Mouse (Mus musculus): ENCODE measurements around the gene Nhej1. TPM values are rescaled to one million over a fixed set of nuclear protein-coding genes. Genes with fewer than 3 reads are reported as not detected.

The Nhej1 gene
- 6.0 TPM for polyA plus RNA-seq (2014; fragmentation: Illumina TruSeq; extraction: RNeasy Lipid Tissue Mini Kit (QIAGEN cat#74804); ENCODE audit: low read depth, low replicate concordance)

DNA sequence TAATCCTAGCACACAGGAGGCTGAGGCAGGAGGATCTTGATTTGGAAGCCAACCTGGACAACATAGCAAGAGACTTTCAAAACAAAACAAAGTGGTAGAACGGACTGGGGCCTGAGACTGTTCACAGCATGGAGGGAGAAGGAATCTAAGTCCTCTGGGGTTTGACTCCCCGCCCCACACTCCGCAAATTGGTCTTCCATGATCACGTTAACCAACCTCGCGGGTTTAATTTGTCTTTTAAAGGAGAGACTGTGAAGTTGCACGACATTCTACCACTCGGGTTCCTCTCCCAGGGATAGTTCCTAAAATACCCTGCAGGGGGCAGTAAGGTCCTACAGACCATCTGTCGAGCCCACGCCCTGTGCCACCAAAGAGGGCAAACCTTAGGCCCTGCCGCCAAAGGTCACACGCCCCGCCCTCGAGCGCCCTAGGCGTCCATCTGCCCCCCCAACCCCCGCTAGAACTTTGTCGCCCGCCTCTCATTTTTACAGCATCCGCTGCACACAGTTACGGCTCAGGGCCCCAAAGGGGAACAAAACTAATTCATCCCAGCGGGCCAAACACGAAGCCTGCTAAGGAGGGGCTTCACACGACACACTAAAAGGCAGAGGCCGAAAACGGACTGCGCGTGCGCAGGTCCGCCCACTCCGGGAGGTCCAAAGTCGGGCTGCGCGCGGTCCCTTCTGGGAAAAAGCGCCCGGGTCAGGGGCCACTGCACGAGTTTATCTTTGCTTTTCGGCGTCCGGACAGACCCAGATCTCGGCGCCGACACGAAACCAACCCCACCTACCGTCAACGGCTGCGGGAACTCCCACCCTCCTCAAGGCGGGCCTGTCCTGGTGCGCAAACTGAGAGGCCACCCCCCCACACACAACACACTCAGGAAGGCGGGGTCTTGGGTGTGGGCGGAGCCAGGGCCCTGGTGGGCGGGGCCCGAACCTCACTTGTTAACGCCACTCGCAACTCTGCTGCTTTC, at the start of gene Nhej1:
Gene Nhej1, minus strand, starts transcription at position 855 of the 976 bp plus-strand sequence.

DNA sequence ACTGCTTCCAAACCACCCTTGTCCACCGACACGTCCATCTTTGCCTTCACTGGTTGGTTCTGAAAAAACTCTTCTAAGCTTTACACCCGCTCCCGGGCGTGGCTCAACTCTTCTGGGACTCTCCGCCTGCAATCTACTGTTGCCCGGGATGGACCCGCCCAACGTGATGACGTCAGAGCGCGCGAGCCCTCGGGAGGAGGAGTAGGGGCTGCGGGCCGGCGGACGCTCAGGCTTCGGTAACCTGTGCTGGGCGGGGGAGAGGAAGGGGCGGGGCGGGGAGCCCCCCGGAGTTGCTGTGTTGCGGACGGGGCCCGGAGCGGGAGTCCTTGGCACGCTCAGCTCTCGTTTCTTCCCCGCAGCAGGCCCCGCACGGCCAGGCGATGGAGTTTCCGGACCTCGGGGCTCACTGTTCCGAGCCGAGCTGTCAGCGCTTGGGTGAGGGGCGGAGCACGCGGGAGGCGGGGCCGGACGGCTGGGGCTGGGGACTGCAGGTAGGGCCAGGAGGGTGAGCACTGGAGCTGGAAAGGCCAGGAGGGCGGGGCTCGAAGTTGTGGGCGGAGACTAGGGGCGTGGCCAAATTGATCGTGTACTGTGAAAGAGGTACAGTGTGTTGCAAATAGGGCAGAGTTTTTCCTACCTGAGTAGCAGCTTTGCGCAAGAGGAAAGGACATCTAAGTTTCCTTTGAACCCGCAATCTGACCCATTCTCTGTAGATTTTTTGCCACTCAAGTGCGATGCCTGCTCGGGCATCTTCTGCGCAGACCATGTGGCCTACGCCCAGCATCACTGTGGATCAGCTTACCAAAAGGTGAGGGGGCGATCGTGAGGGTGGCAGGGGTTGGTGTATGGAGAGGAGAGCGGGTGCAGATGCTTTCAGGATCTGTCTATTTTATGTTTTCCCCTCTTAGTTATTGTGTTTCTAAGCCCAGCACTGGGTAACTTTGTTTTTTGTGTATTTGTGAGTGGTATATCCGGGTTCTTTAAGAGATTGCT, 43.8 kb upstream of the Nhej1 start, which contains the start of gene Zfand2b:
Gene Zfand2b, plus strand, starts transcription at position 175 of the 993 bp plus-strand sequence.

DNA sequence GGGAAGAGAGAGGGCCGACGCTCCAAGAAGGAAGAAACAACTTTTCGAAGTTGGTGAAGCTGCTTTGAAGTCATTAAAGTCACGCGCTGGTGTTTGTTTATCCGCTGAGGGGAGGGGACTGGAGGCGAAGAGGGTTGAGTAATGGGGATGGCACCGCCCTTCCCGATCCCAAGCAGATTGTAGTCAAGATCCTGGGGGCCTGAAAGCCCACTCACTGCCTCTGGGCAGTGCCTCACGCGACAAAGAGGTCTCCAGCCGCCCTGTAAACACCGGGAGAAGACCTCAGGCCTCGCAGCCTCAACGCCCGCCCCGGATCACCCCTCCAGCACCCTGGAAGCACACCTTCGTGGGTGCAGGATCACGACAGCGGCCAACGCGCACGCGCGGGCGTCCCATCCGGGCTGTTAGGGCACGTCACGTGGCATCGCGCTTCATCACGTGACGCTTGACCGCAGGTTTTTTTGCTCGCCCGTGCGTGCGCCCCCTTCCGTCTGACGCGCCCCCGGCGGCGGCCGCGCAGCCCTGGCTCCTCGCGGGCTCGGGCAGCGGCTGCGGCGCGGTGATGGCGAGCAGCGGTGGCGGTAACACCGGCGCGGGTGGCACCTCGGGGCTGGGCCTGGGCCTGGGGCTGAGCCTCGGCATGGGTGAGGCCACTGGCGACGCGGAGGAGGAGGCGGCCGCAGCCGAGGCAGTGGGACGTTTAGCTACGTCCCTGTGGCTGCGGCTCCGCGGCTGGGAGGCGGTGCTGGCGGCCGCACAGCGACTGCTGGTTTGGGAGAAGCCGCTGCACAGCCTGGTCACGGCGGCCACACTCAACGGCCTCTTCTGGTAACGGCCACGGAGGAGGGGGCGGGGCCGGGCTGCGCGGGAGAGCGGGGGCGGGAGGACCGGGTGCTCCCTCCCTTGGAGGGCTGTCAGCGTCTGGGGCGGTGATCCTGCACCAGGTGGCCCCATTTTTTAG, 17.6 kb upstream of the Nhej1 start, which contains the start of the genes Cnppd1 and Retreg2:
Gene Cnppd1, minus strand, starts transcription at position 411 of the 961 bp plus-strand sequence.
Gene Retreg2, plus strand, starts transcription at position 478 of the 961 bp plus-strand sequence.

DNA sequence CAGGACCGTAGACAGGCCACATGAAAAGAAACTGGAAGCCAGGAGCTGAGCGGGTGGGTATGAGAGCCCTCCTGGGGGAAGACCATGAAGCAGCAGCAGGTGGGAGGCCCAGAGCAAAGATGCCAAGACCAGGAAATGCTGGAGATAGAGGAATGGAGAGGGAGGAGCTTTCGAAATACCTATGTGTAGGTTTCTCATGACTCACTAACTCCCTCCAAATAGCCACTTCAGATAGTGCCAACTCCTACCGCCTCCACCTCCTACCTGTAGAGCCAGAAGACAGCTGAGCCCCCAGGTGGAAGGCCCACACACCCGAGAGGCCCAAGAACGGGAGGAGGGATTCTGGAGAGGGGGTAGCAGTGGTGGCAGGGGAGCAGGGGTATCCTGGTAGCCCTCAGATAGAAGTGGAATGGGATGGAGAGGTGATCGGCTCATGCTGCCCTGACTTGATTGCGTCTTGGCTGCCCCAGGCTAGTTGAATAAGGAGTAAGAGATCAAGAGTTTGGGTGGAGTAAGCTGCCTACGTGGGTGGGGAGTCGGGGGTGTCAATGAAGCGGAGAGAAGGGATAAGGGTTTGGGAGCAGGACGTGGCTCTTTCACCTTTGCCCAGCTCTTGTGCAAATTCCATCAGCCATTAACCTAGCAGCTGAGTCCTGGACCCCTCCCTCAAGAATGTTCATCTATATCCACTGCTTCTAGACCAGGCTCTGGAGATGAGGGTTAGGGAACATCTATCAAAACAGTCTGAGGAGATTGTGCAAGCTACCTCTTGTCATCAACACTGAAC, 8.6 kb upstream of the Nhej1 start, which contains the start of gene Slc23a3:
Gene Slc23a3, minus strand, starts transcription at position 470 of the 787 bp plus-strand sequence.

DNA sequence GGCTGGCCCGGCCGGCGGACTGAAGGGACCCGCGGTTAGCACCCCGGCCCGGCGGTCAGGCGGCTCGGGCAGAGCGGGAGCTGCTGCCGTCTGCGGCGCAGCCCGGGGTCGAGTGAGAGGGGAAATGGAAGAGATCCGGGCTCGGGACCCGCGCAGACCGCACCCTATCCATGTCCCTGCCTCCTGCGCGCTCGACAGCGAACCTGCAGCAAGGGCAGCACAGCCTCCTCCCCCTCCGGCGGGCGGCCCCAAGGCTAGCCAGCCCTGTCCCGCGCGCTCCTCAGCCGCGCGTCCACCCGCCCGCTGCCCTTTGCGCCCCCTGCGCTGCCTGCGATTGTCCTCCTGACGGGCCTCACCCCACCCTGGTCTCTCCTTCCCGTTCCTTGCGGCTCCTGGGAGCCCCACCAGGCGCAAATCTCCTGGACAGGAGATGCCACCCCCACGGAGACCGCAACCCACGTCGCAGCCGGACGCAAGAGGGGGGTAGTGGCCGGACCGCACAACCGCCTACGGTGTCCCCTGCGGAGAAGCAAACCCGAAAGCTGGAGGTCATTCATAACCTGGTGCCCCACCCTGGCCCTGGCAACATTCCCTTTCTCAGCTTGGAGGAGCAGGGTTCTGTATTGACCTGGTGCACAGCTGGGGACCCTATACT, 173.3 kb downstream of the Nhej1 start, which contains the start of gene Ihh:
Gene Ihh, minus strand, starts transcription at position 117 of the 655 bp plus-strand sequence.

DNA sequence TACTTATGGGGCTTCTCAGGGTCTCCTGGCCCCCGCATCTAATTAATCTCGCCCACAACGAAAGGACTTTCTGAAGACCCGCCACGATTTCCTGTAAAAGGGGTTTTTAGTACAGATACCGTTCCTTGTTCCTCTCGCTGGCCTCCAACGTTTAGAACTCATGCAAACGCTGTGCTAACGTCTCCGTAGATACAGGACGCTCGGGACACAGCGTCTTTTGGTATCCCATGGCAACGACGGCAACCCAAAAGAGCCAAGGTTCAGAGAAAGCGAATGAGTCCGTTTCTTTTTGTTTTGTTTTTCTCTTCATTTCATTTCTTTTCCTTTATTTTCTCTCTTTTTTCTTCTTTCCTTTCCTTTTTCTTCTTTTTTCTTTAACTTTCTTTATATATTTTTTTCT, 189.6 kb downstream of the Nhej1 start, which contains the start of gene Cfap65:
Gene Cfap65, minus strand, starts transcription at position 198 of the 400 bp plus-strand sequence.

Other genes with a start within 250 kb of the Nhej1 start
- not detected for gene Fev, start 239.8 kb downstream of the Nhej1 start, polyA plus RNA-seq (2014; fragmentation: Illumina TruSeq; extraction: RNeasy Lipid Tissue Mini Kit (QIAGEN cat#74804); ENCODE audit: low read depth, low replicate concordance)
- not detected for gene Cryba2, start 232.1 kb downstream of the Nhej1 start, polyA plus RNA-seq (2014; fragmentation: Illumina TruSeq; extraction: RNeasy Lipid Tissue Mini Kit (QIAGEN cat#74804); ENCODE audit: low read depth, low replicate concordance)
- not detected for gene Cfap65, start 189.6 kb downstream of the Nhej1 start, polyA plus RNA-seq (2014; fragmentation: Illumina TruSeq; extraction: RNeasy Lipid Tissue Mini Kit (QIAGEN cat#74804); ENCODE audit: low read depth, low replicate concordance)
- gene Ihh, start 173.5 kb downstream of the Nhej1 start, polyA plus RNA-seq (2014; fragmentation: Illumina TruSeq; extraction: RNeasy Lipid Tissue Mini Kit (QIAGEN cat#74804); ENCODE audit: low read depth, low replicate concordance) = not detected
- 0.92 TPM for gene Slc23a3, start 8.7 kb upstream of the Nhej1 start, polyA plus RNA-seq (2014; fragmentation: Illumina TruSeq; extraction: RNeasy Lipid Tissue Mini Kit (QIAGEN cat#74804); ENCODE audit: low read depth, low replicate concordance)
- gene Cnppd1, start 17.5 kb upstream of the Nhej1 start, polyA plus RNA-seq (2014; fragmentation: Illumina TruSeq; extraction: RNeasy Lipid Tissue Mini Kit (QIAGEN cat#74804); ENCODE audit: low read depth, low replicate concordance) = 31.4 TPM
- 22.9 TPM for gene Retreg2, start 17.6 kb upstream of the Nhej1 start, polyA plus RNA-seq (2014; fragmentation: Illumina TruSeq; extraction: RNeasy Lipid Tissue Mini Kit (QIAGEN cat#74804); ENCODE audit: low read depth, low replicate concordance)
- gene Zfand2b, start 43.4 kb upstream of the Nhej1 start, polyA plus RNA-seq (2014; fragmentation: Illumina TruSeq; extraction: RNeasy Lipid Tissue Mini Kit (QIAGEN cat#74804); ENCODE audit: low read depth, low replicate concordance) = 18.5 TPM
- 19.1 TPM for gene Abcb6, start 55.2 kb upstream of the Nhej1 start, polyA plus RNA-seq (2014; fragmentation: Illumina TruSeq; extraction: RNeasy Lipid Tissue Mini Kit (QIAGEN cat#74804); ENCODE audit: low read depth, low replicate concordance)
- 18.6 TPM for gene Ankzf1, start 67.0 kb upstream of the Nhej1 start, polyA plus RNA-seq (2014; fragmentation: Illumina TruSeq; extraction: RNeasy Lipid Tissue Mini Kit (QIAGEN cat#74804); ENCODE audit: low read depth, low replicate concordance)
- gene Atg9a, start 67.0 kb upstream of the Nhej1 start, polyA plus RNA-seq (2014; fragmentation: Illumina TruSeq; extraction: RNeasy Lipid Tissue Mini Kit (QIAGEN cat#74804); ENCODE audit: low read depth, low replicate concordance) = 60.8 TPM
- gene Glb1l, start 85.6 kb upstream of the Nhej1 start, polyA plus RNA-seq (2014; fragmentation: Illumina TruSeq; extraction: RNeasy Lipid Tissue Mini Kit (QIAGEN cat#74804); ENCODE audit: low read depth, low replicate concordance) = 3.8 TPM
- 57.6 TPM for gene Stk16, start 85.6 kb upstream of the Nhej1 start, polyA plus RNA-seq (2014; fragmentation: Illumina TruSeq; extraction: RNeasy Lipid Tissue Mini Kit (QIAGEN cat#74804); ENCODE audit: low read depth, low replicate concordance)
- gene Tuba4a, start 94.7 kb upstream of the Nhej1 start, polyA plus RNA-seq (2014; fragmentation: Illumina TruSeq; extraction: RNeasy Lipid Tissue Mini Kit (QIAGEN cat#74804); ENCODE audit: low read depth, low replicate concordance) = 524 TPM
- gene A630095N17Rik, start 106.9 kb upstream of the Nhej1 start, polyA plus RNA-seq (2014; fragmentation: Illumina TruSeq; extraction: RNeasy Lipid Tissue Mini Kit (QIAGEN cat#74804); ENCODE audit: low read depth, low replicate concordance) = not detected
- 138 TPM for gene Dnajb2, start 111.2 kb upstream of the Nhej1 start, polyA plus RNA-seq (2014; fragmentation: Illumina TruSeq; extraction: RNeasy Lipid Tissue Mini Kit (QIAGEN cat#74804); ENCODE audit: low read depth, low replicate concordance)
- gene Ptprn, start 139.3 kb upstream of the Nhej1 start, polyA plus RNA-seq (2014; fragmentation: Illumina TruSeq; extraction: RNeasy Lipid Tissue Mini Kit (QIAGEN cat#74804); ENCODE audit: low read depth, low replicate concordance) = 1.8 TPM
- not detected for gene Resp18, start 153.2 kb upstream of the Nhej1 start, polyA plus RNA-seq (2014; fragmentation: Illumina TruSeq; extraction: RNeasy Lipid Tissue Mini Kit (QIAGEN cat#74804); ENCODE audit: low read depth, low replicate concordance)
- 85.9 TPM for gene Dnpep, start 192.8 kb upstream of the Nhej1 start, polyA plus RNA-seq (2014; fragmentation: Illumina TruSeq; extraction: RNeasy Lipid Tissue Mini Kit (QIAGEN cat#74804); ENCODE audit: low read depth, low replicate concordance)
- gene Des, start 235.1 kb upstream of the Nhej1 start, polyA plus RNA-seq (2014; fragmentation: Illumina TruSeq; extraction: RNeasy Lipid Tissue Mini Kit (QIAGEN cat#74804); ENCODE audit: low read depth, low replicate concordance) = 1,259 TPM

Data from heart, adult 10 weeks (tissue).